Mouse (Mus musculus) hematopoietic stem cell, adult 5-6 weeks (primary cell): ENCODE results near the gene Ppib. TPM values are rescaled to one million over a fixed set of nuclear protein-coding genes. Genes with fewer than 3 reads are reported as not detected.

Experiments
- ATAC-seq, 2 experiments: fragments of 125-278 bp in 1 of 2; replicated peaks in 1 of 2; 2 replicates each; pipeline ENCODE4 v1.8.0; 2016 to 2017; ENCODE audit warnings: inconsistent platforms in 2 of 2, mild to moderate bottlenecking in 2 of 2, moderate number of reproducible peaks in 2 of 2, low read depth in 1 of 2, moderate TSS enrichment in 1 of 2; ENCODE audit not compliant: low FRiP score in 2 of 2, poor library complexity in 2 of 2, severe bottlenecking in 2 of 2, insufficient read depth in 1 of 2, low TSS enrichment in 1 of 2
- total RNA-seq: library from RNA; stranded (forward); fragments of 172-1452, 232-1000 nt; gene quantifications from 2 replicates; pipeline ENCODE4 v1.2.3, GENCODE M21; 2017

The Ppib gene
- total RNA-seq, 1 experiment from 2014 or later: 510 TPM

DNA sequence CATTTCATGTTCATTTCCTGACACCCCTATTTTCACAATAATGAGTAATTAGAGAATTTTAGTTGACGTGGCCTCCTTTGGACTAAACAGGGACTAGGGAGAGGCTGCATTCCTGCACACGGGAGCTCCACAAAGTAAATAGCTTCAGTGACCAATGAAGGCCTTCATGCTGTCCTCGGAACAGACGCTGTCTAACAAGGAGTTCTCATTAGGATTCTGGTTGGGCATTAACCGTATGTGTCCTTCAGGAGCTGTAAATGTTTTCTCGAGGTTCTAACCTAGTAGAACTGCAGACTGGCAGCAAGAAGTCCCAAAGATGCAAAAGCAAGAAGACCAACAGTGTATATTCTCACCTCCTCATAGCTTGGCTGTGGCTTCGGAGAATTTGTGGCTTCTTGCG is 45.1 kb downstream of the Ppib start:
- no peak for ATAC-seq

DNA sequence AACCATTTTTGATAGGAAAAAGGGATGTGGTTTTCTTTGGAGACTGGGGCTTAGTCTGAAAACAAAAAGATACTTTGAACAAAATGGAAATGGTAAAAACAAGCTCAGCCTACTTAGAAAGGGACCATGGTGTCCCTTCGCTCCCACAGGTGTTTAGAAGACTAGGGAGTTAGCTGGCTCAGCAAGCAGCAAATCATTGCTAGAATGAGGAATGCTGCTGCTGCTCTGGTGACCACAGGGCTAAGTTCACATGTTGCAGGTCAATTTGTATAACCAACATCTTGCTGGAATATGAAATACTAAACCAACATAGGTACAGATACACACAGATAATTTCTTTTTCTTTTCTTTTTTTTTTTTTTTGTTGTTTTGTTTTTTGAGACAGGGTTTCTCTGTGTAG is 49.6 kb downstream of the Ppib start:
- no peak for ATAC-seq

DNA sequence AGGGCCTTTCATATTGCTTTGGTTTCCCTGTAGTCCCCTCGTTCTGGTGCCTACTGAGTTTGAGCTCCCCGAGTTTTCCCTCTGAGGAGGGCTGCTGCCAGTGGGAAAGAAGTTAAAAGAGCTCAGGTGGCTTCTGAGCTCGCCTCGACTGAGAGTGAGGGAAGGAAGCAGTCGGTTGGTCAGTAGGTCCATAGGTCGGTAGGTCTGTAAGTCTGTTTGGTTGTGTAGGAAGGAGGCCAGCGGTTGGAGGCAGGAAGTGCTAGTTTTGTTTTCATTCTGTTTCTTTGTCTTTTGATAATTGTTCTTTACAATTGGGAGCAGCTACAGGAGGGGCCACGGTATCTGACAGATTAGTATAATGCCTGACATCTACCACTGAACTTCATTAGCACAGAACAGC is 50.1 kb downstream of the Ppib start:
- no peak for ATAC-seq

DNA sequence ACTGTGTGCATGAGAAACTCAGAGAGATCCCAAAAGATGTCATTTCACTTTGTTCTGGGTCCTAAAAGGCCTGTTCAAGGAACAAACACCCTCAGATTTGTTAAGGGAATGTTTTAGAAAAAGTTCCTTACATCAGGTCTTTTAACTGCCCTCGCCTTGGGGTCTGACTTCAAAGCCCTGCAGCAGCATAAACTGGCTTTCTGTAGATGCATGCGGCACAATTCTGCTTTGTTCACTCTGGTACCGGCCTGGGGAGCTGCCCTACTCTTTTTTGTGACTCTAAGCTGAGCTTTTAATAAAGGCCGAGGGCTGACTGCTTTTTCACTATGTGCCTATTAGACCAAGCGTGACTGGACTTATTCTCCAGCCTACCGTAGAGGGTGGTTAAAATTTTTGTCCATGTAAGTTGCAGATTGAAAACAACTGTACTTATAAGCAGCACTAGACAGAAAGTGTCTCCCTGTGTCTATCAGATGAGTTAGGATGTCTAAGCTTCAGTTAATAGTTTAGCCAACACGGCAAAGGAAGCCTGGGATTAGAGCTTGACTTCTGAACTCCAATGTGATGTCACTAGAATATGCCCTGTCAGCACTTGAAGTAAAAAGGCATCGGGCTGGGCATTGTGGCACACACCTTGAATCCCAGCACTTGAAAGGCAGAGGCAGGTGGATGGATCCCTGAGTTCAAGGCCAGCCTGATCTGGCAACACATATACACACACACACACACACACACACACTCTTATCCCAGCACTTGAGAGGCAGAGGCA is 50.8 kb downstream of the Ppib start:
- no peak for ATAC-seq

DNA sequence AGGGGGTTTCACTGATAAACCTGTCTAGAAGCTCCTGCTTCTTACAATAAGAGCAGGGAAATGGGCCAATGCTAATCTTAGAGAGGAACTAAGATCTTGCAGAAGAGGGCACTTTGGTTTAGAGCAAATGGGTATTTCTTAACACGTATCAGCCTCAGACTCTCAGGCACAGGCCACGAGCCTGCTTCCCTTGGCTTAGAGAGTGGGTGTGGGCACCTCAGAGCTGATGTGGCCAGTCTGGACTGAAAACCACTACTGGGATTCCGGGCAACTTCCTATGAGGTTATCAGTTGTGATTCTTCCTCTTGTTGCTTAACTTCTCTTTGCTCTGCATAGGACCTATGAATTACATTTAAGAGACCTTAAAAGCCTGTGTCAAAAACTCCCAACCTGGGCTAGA is 54.3 kb downstream of the Ppib start:
- peak; percentile 46 to 69; a peak in 3 of 4 replicates for ATAC-seq

Other genes starting within 250 kb of the Ppib start
- 5.8 and 5.9 TPM in 2 replicates for gene Zfp609, start 232.7 kb upstream of the Ppib start, total RNA-seq
- 114 and 135 TPM in 2 replicates for gene Pclaf, start 170.0 kb upstream of the Ppib start, total RNA-seq
- 24.4 and 24.5 TPM in 2 replicates for gene Trip4, start 151.4 kb upstream of the Ppib start, total RNA-seq
- gene Csnk1g1, start 151.3 kb upstream of the Ppib start, total RNA-seq: 42.0 and 51.1 TPM in 2 replicates
- gene Snx22, start 9.5 kb downstream of the Ppib start, total RNA-seq: 0.79 and 0.88 TPM in 2 replicates
- gene Snx1, start 66.4 kb downstream of the Ppib start, total RNA-seq: 110 and 128 TPM in 2 replicates
- gene Ciao2a, start 66.4 kb downstream of the Ppib start, total RNA-seq: 118 and 142 TPM in 2 replicates
- 1.3 and 2.5 TPM in 2 replicates for gene Dapk2, start 98.0 kb downstream of the Ppib start, total RNA-seq